ENCODE assay signal across 13 mouse cellular contexts in genomic region chr7:73577888-73578421, GRCm38 (mm10). TPM values are rescaled to one million over a fixed set of nuclear protein-coding genes. Genes with fewer than 3 reads are reported as not detected.
A peak's percentile ranks its signal among the peaks of the same experiment; 100 is the strongest.
DNase-seq lines count a peak whose midpoint lies in the region; ATAC-seq and TF ChIP-seq lines count a peak whose summit lies in the region.
"Had no signal": no experiment of that assay in that cellular context is flagged by ENCODE, and none has a peak within 500 bp of the region (broad histone marks: within the 10 kb centered on the region; RNA-seq: fewer than 3 reads in every experiment).

No protein-coding gene starts in this region.

- H3K4me1 ChIP-seq in heart, adult 2 months (ENCODE audit: control insufficient read depth, insufficient read depth, low read length), result peaks cover 6% of the 10 kb centered on the region
- H3K4me1 ChIP-seq in liver, adult 2 months (ENCODE audit: control insufficient read depth, insufficient read depth, low read length), result peaks cover 20% of the 10 kb centered on the region
- H3K4me1 ChIP-seq in liver, embryonic 11.5 days (replicated peaks; ENCODE audit: control insufficient read depth, insufficient read depth, low read length), result peaks cover 7% of the 10 kb centered on the region
- H3K4me1 ChIP-seq in CH12.LX (ENCODE audit: control insufficient read depth in 1 of 2, insufficient read depth in 2 of 2), result peaks cover 14 to 44% of the 10 kb centered on the region in 2 experiments; a peak in 3 of 4 replicates
- H3K4me1 ChIP-seq in intestine, postnatal 0 days (replicated peaks; ENCODE audit: control insufficient read depth, insufficient read depth, low read length), result peaks cover 10% of the 10 kb centered on the region
- H3K4me1 ChIP-seq: midbrain, embryonic 15.5 days had no signal

- no peak for TF ChIP-seq EP300 in heart, adult 2 months (IDR thresholded peaks at IDR 0.05; ENCODE audit: insufficient read depth, low read depth, low read length)
- TF ChIP-seq EP300 in CH12.LX (IDR thresholded peaks at IDR 0.05; ENCODE audit: low read length), result no peak

- no peak; the same call in 1 of the 2 replicates for TF ChIP-seq RAD21 in CH12.LX (IDR thresholded peaks at IDR 0.05; ENCODE audit: low read depth, low read length)

- dilution Hi-C loops in CH12.LX (cut with MboI; ENCODE audit: extremely low pct_ligation_motif_present, extremely low pct_unique_long_range_greater_than_20kb, low sequenced_read_pairs), result no loop called here

- in situ Hi-C loops in CH12.LX (cut with MboI; ENCODE audit: low pct_ligation_motif_present, low pct_unique_long_range_greater_than_20kb, low sequenced_read_pairs), result no loop called here

- H3K9me3 ChIP-seq in liver, embryonic 11.5 days (ENCODE audit: control insufficient read depth, low read length), result no peaks in the 10 kb centered on the region
- no peaks in the 10 kb centered on the region for H3K9me3 ChIP-seq in CH12.LX (replicated peaks; ENCODE audit: low read length)
- no peaks in the 10 kb centered on the region for H3K9me3 ChIP-seq in intestine, postnatal 0 days (ENCODE audit: control insufficient read depth)
- H3K9me3 ChIP-seq: embryonic facial prominence, embryonic 10.5 days; midbrain, embryonic 15.5 days had no signal

- H3K9ac ChIP-seq in heart, adult 2 months (ENCODE audit: low read depth, low read length), result no peak overlapping the region
- peak overlapping the region; percentile 19; the same call in 1 of the 2 replicates for H3K9ac ChIP-seq in liver, adult 2 months (ENCODE audit: low read depth, low read length)
- H3K9ac ChIP-seq in liver, embryonic 11.5 days (ENCODE audit: low read depth, low read length), result no peak overlapping the region
- H3K9ac ChIP-seq in CH12.LX (ENCODE audit: insufficient read depth, low read depth), result peak overlapping the region; percentile 7
- H3K9ac ChIP-seq in intestine, postnatal 0 days (ENCODE audit: low read depth, low read length), result no peak overlapping the region
- H3K9ac ChIP-seq: midbrain, embryonic 15.5 days had no signal

- no peaks in the 10 kb centered on the region for H3K79me2 ChIP-seq in heart, adult 2 months (replicated peaks; ENCODE audit: control insufficient read depth, insufficient read depth, low read length)
- H3K79me2 ChIP-seq in liver, adult 2 months (ENCODE audit: control insufficient read depth, insufficient read depth, low read length), result no peaks in the 10 kb centered on the region
- H3K79me2 ChIP-seq in CH12.LX (replicated peaks; ENCODE audit: control insufficient read depth, extremely low read depth, insufficient read depth, poor library complexity, severe bottlenecking), result 0 out of 2 replicates have a peak, but pooled peaks cover 3% of the 10 kb centered on the region

- no peak for ATAC-seq in liver, embryonic 11.5 days (replicated peaks; ENCODE audit: low FRiP score)
- peak; percentile 79 for ATAC-seq in intestine, postnatal 0 days
- ATAC-seq: midbrain, embryonic 15.5 days had no signal

- no peak for TF ChIP-seq POLR2A in heart, adult 2 months (IDR thresholded peaks at IDR 0.05; ENCODE audit: insufficient read depth, low read depth, low read length)
- no peak for TF ChIP-seq POLR2A in liver, adult 2 months (IDR thresholded peaks at IDR 0.05; ENCODE audit: extremely low read depth, insufficient read depth, low read length)
- no peak for TF ChIP-seq POLR2A in CH12.LX (IDR thresholded peaks at IDR 0.05; ENCODE audit: low read depth, low read length)

- H3K36me3 ChIP-seq in heart, adult 2 months (ENCODE audit: control insufficient read depth, insufficient read depth, low read length), result peaks cover 3% of the 10 kb centered on the region; the same call in 1 of the 2 replicates
- H3K36me3 ChIP-seq in liver, adult 2 months (ENCODE audit: control insufficient read depth, insufficient read depth, low read length), result no peaks in the 10 kb centered on the region
- no peaks in the 10 kb centered on the region for H3K36me3 ChIP-seq in liver, embryonic 11.5 days (ENCODE audit: control insufficient read depth, insufficient read depth, low read length)
- no peaks in the 10 kb centered on the region for H3K36me3 ChIP-seq in CH12.LX (replicated peaks in 1 of 2; ENCODE audit: control insufficient read depth in 1 of 2, insufficient read depth in 1 of 2, low read length in 1 of 2)
- H3K36me3 ChIP-seq in intestine, postnatal 0 days (ENCODE audit: control insufficient read depth, insufficient read depth), result no peaks in the 10 kb centered on the region
- H3K36me3 ChIP-seq: embryonic facial prominence, embryonic 10.5 days; midbrain, embryonic 15.5 days had no signal

- H3K4me3 ChIP-seq in heart, adult 2 months, result no peak overlapping the region
- no peak overlapping the region for H3K4me3 ChIP-seq in liver, adult 2 months (ENCODE audit: insufficient read depth, low read depth, low read length)
- H3K4me3 ChIP-seq in liver, embryonic 11.5 days (ENCODE audit: low read depth, low read length), result no peak overlapping the region
- no peak overlapping the region for H3K4me3 ChIP-seq in CH12.LX (replicated peaks in 1 of 3; ENCODE audit: low read depth in 2 of 3, low read length in 2 of 3, poor library complexity in 1 of 3)
- H3K4me3 ChIP-seq in intestine, postnatal 0 days (ENCODE audit: low read depth, low read length), result no peak overlapping the region
- H3K4me3 ChIP-seq: embryonic facial prominence, embryonic 10.5 days; layer of hippocampus, adult 2 months; midbrain, embryonic 15.5 days had no signal

- intact Hi-C loops in heart, adult 2 months (cut with DNase I), result no loop called here
- intact Hi-C loops in heart, postnatal 14 days (cut with DNase I), result no loop called here
- intact Hi-C loops in gastrocnemius, postnatal 14 days (cut with DNase I; ENCODE audit: low total_unique reads), result no loop called here

- DNase-seq in heart, adult 2 months, result no peak
- DNase-seq in heart, postnatal 14 days, result no peak
- DNase-seq in liver, adult 2 months (ENCODE audit: extremely low read depth, low read depth, low spot score), result peak; percentile 99
- no peak for DNase-seq in liver, embryonic 11.5 days (ENCODE audit: low spot score)
- DNase-seq in CH12.LX (ENCODE audit: extremely low read depth), result no peak
- no peak for DNase-seq in left cerebral cortex, adult 18-20 months (ENCODE audit: low spot score in 2 of 2)
- DNase-seq in gastrocnemius, postnatal 14 days, result no peak
- DNase-seq: cerebellum, adult 9-10 months; lung, postnatal 14 days had no signal

- 67% methylated on average over 6 of the region's 6 CpGs for WGBS in heart, adult 2 months
- WGBS in liver, adult 2 months, result 21% methylated on average over 6 of the region's 6 CpGs
- WGBS in liver, embryonic 11.5 days, result 71% methylated on average over 6 of the region's 6 CpGs
- WGBS in intestine, postnatal 0 days, result 44% methylated on average over 6 of the region's 6 CpGs

- peak overlapping the region; percentile 87 for H3K27ac ChIP-seq in heart, adult 2 months
- peak overlapping the region; percentile 91 for H3K27ac ChIP-seq in liver, adult 2 months (replicated peaks; ENCODE audit: insufficient read depth, low read depth, low read length)
- no peak overlapping the region for H3K27ac ChIP-seq in liver, embryonic 11.5 days (ENCODE audit: low read depth, low read length)
- H3K27ac ChIP-seq in CH12.LX (ENCODE audit: insufficient read depth, low read depth), result 0 out of 2 replicates have a peak overlapping the region, but pooled peaks have one; percentile 40
- H3K27ac ChIP-seq in intestine, postnatal 0 days (ENCODE audit: low read depth, low read length), result peak overlapping the region; percentile 76
- H3K27ac ChIP-seq: embryonic facial prominence, embryonic 10.5 days; layer of hippocampus, adult 2 months; midbrain, embryonic 15.5 days had no signal

- no peak for TF ChIP-seq CTCF in heart, adult 2 months (IDR thresholded peaks at IDR 0.05)
- no peak for TF ChIP-seq CTCF in liver, adult 2 months (IDR thresholded peaks at IDR 0.05; ENCODE audit: low read depth, low read length)
- TF ChIP-seq CTCF in CH12.LX (conservative IDR thresholded peaks at IDR 0.05 in 1 of 2, IDR thresholded peaks at IDR 0.05 in 1 of 2; ENCODE audit: low read depth in 2 of 2, low read length in 2 of 2), result peak in 1 of 2 experiments; percentile 11; a peak in 1 of 4 replicates
- no peak for TF ChIP-seq CTCF in intestine, postnatal 0 days (IDR thresholded peaks at IDR 0.05; ENCODE audit: low read depth)

- H3K27me3 ChIP-seq in heart, adult 2 months (ENCODE audit: control insufficient read depth, insufficient read depth, low read length), result no peaks in the 10 kb centered on the region
- no peaks in the 10 kb centered on the region for H3K27me3 ChIP-seq in liver, adult 2 months (ENCODE audit: control insufficient read depth, insufficient read depth, low read length)
- no peaks in the 10 kb centered on the region; the same call in 1 of the 2 replicates for H3K27me3 ChIP-seq in liver, embryonic 11.5 days (replicated peaks; ENCODE audit: control insufficient read depth, insufficient read depth, low read length)
- H3K27me3 ChIP-seq in CH12.LX (replicated peaks), result no peaks in the 10 kb centered on the region
- no peaks in the 10 kb centered on the region for H3K27me3 ChIP-seq in intestine, postnatal 0 days (replicated peaks; ENCODE audit: control insufficient read depth, insufficient read depth, low read length)
- H3K27me3 ChIP-seq: midbrain, embryonic 15.5 days had no signal

- no peak overlapping the region for H3K4me2 ChIP-seq in liver, embryonic 11.5 days
- no peak overlapping the region for H3K4me2 ChIP-seq in CH12.LX (ENCODE audit: insufficient read depth, low read depth, poor library complexity, severe bottlenecking)
- no peak overlapping the region for H3K4me2 ChIP-seq in intestine, postnatal 0 days (replicated peaks; ENCODE audit: low read depth)
- H3K4me2 ChIP-seq: midbrain, embryonic 15.5 days had no signal

TF ChIP-seq in CH12.LX, 34 proteins besides CTCF, POLR2A, EP300 and RAD21 (continues in another document):
- TF ChIP-seq MXI1 (IDR thresholded peaks at IDR 0.05; ENCODE audit: low read depth, low read length) (no peak), ZKSCAN1 (IDR thresholded peaks at IDR 0.05; ENCODE audit: borderline replicate concordance, low read depth, low read length) (no peak), ELF1 (IDR thresholded peaks at IDR 0.05; ENCODE audit: low read depth, low read length) (no peak), MAFK (IDR thresholded peaks at IDR 0.05; ENCODE audit: insufficient replicate concordance, low read length) (no peak), MAZ (IDR thresholded peaks at IDR 0.05; ENCODE audit: low read depth, low read length) (no peak), CHD2 (IDR thresholded peaks at IDR 0.05; ENCODE audit: low read length) (no peak)

RNA-seq across cellular contexts. Expression of gene Chd2, which starts 36.3 kb away (rescaled TPM):
- total RNA-seq in heart, adult 2 months (2021), result 10 to 100 TPM; 38.1 to 43.3 TPM
- 32.9 and 38.0 TPM in 2 replicates for polyA plus RNA-seq in heart, adult 2 months (2012; rRNA removed)
- 10 to 100 TPM; 46.4 to 56.0 TPM for total RNA-seq in heart, postnatal 14 days (2021)
- 40.0 and 42.0 TPM in 2 replicates for total RNA-seq in liver, adult 2 months (2014; rRNA removed)
- polyA plus RNA-seq in liver, adult 2 months (2012; rRNA removed), result 16.9 and 20.1 TPM in 2 replicates
- 30.9 and 34.5 TPM in 2 replicates for polyA plus RNA-seq in liver, embryonic 11.5 days (2014; fragmentation: Nextera tagmentation; extraction: Ambion mirVana)
- total RNA-seq in CH12.LX (2012; rRNA removed), result 21.4 and 30.9 TPM in 2 replicates
- 18.2 and 23.2 TPM in 2 replicates for total RNA-seq in CH12.LX (2014; rRNA removed)
- polyA plus RNA-seq in CH12.LX (2012; ENCODE audit: insufficient read length, low read depth), result 39.3 and 42.8 TPM in 2 replicates
- 19.3 and 25.4 TPM in 2 replicates for polyA plus RNA-seq in intestine, postnatal 0 days (2015; fragmentation: Nextera tagmentation; extraction: Ambion mirVana)
- 10 to 100 TPM; 50.2 to 57.2 TPM for total RNA-seq in left cerebral cortex, adult 18-20 months (2021)
- 10 to 100 TPM; 36.7 to 38.2 TPM for total RNA-seq in gastrocnemius, postnatal 14 days (2021)

Comparison
In these comparisons a context has a peak if more than half of its experiments do, and no peak if none do; other contexts are left out.
1. H3K9ac ChIP-seq: peak in liver, adult 2 months (single experiment) and CH12.LX (single experiment); none in heart, adult 2 months (single experiment), liver, embryonic 11.5 days (single experiment) and intestine, postnatal 0 days (single experiment).